Mouse (Mus musculus) layer of hippocampus, postnatal 10 days (tissue): ENCODE results near the gene Jag2. TPM values are rescaled to one million over a fixed set of nuclear protein-coding genes. Genes with fewer than 3 reads are reported as not detected.

Experiments
- DNase-seq, 2 experiments: peaks; one replicate each; pipeline ENCODE4 v3.0.0; 2021; ENCODE audit warnings: low spot score in 2 of 2
- total RNA-seq, 2 experiments: library from RNA; stranded (reverse); gene quantifications; 2 replicates each; pipeline ENCODE4 v1.2.3; 2021

The Jag2 gene
- total RNA-seq, 2 experiments from 2014 or later: 51.6 to 66.5 TPM

- DNase-seq: peak; percentile 70 to 77
Measured at GRCm38 (mm10) chr12:112941776-112942713, 12.5 kb upstream of the Jag2 start, which contains the start of gene Nudt14. Gene Nudt14, minus strand, starts transcription at chr12:112942124.

GRCm38 (mm10) chr12:112941156-112941775, 11.7 kb upstream of the Jag2 start:
- peak in 1 of 2 experiments; percentile 62 for DNase-seq

- DNase-seq: no peak
Measured at GRCm38 (mm10) chr12:112940710-112941109, 11.1 kb upstream of the Jag2 start.

GRCm38 (mm10) chr12:112940238-112940637, 10.7 kb upstream of the Jag2 start:
- no peak for DNase-seq

- no peak for DNase-seq
Measured at GRCm38 (mm10) chr12:112938873-112939565, 9.4 kb upstream of the Jag2 start.

GRCm38 (mm10) chr12:112938366-112938765, 8.8 kb upstream of the Jag2 start:
- no peak for DNase-seq

- no peak for DNase-seq
Measured at GRCm38 (mm10) chr12:112937906-112938305, 8.3 kb upstream of the Jag2 start.

- no peak for DNase-seq
Measured at GRCm38 (mm10) chr12:112932647-112933046, 3.1 kb upstream of the Jag2 start.

GRCm38 (mm10) chr12:112928401-112929241, 955 bp downstream of the Jag2 start:
- peak; percentile 53 to 65 for DNase-seq

GRCm38 (mm10) chr12:112927265-112927664, 2.3 kb downstream of the Jag2 start:
- DNase-seq: no peak

GRCm38 (mm10) chr12:112925950-112926349, 3.6 kb downstream of the Jag2 start:
- no peak for DNase-seq

GRCm38 (mm10) chr12:112922541-112922940, 7.0 kb downstream of the Jag2 start:
- DNase-seq: no peak

- DNase-seq: no peak
Measured at GRCm38 (mm10) chr12:112921518-112921917, 8.1 kb downstream of the Jag2 start.

- DNase-seq: no peak
Measured at GRCm38 (mm10) chr12:112917906-112918305, 11.7 kb downstream of the Jag2 start.

- no peak for DNase-seq
Measured at GRCm38 (mm10) chr12:112917486-112917885, 12.1 kb downstream of the Jag2 start.

- DNase-seq: no peak
Measured at GRCm38 (mm10) chr12:112916698-112917400, 12.7 kb downstream of the Jag2 start.

- no peak for DNase-seq
Measured at GRCm38 (mm10) chr12:112915587-112915986, 14.0 kb downstream of the Jag2 start.

- DNase-seq: no peak
Measured at GRCm38 (mm10) chr12:112914527-112914926, 15.0 kb downstream of the Jag2 start.

- DNase-seq: no peak
Measured at GRCm38 (mm10) chr12:112912951-112913745, 16.4 kb downstream of the Jag2 start.
